Mouse (Mus musculus): Measurements from ENCODE around the gene Rpl34.

Gene Rpl34

GRCm38 (mm10) chr3:130714775-130715568 lies 15.2 kb downstream of the Rpl34 start:
- DNase-seq (ENCODE audit: low spot score in 2 of 2): peak; percentile 43 to 60

- DNase-seq (ENCODE audit: low spot score in 2 of 2): no peak
Observed at GRCm38 (mm10) chr3:130712891-130713290, 17.3 kb downstream of the Rpl34 start.

- no peak for DNase-seq (ENCODE audit: low spot score in 2 of 2)
Observed at GRCm38 (mm10) chr3:130710103-130710502, 20.1 kb downstream of the Rpl34 start.

GRCm38 (mm10) chr3:130708967-130709924 lies 21.0 kb downstream of the Rpl34 start, which contains the start of gene Ostc:
Gene Ostc (minus strand): TSS chr3:130709444.
- peak; percentile 85 to 90 for DNase-seq (ENCODE audit: low spot score in 2 of 2)

GRCm38 (mm10) chr3:130708529-130708928 lies 21.7 kb downstream of the Rpl34 start:
- no peak for DNase-seq (ENCODE audit: low spot score in 2 of 2)

GRCm38 (mm10) chr3:130702289-130702688 lies 27.9 kb downstream of the Rpl34 start:
- DNase-seq (ENCODE audit: low spot score in 2 of 2): no peak

GRCm38 (mm10) chr3:130697622-130698021 lies 32.6 kb downstream of the Rpl34 start:
- no peak for DNase-seq (ENCODE audit: low spot score in 2 of 2)

GRCm38 (mm10) chr3:130694705-130695104 lies 35.5 kb downstream of the Rpl34 start:
- no peak for DNase-seq (ENCODE audit: low spot score in 2 of 2)

GRCm38 (mm10) chr3:130694041-130694593 lies 36.1 kb downstream of the Rpl34 start:
- no peak for DNase-seq (ENCODE audit: low spot score in 2 of 2)

- no peak for DNase-seq (ENCODE audit: low spot score in 2 of 2)
Observed at GRCm38 (mm10) chr3:130691596-130692170, 38.5 kb downstream of the Rpl34 start.

- no peak for DNase-seq (ENCODE audit: low spot score in 2 of 2)
Observed at GRCm38 (mm10) chr3:130690834-130691595, 39.2 kb downstream of the Rpl34 start.

- peak; percentile 83 to 88 for DNase-seq (ENCODE audit: low spot score in 2 of 2)
Observed at GRCm38 (mm10) chr3:130689630-130690029, 40.6 kb downstream of the Rpl34 start.

GRCm38 (mm10) chr3:130687051-130687450 lies 43.1 kb downstream of the Rpl34 start:
- no peak for DNase-seq (ENCODE audit: low spot score in 2 of 2)

- DNase-seq (ENCODE audit: low spot score in 2 of 2): no peak
Observed at GRCm38 (mm10) chr3:130685014-130685366, 45.2 kb downstream of the Rpl34 start.

GRCm38 (mm10) chr3:130684276-130685013 lies 45.8 kb downstream of the Rpl34 start:
- no peak for DNase-seq (ENCODE audit: low spot score in 2 of 2)

- no peak for DNase-seq (ENCODE audit: low spot score in 2 of 2)
Observed at GRCm38 (mm10) chr3:130683836-130684235, 46.4 kb downstream of the Rpl34 start.

- DNase-seq (ENCODE audit: low spot score in 2 of 2): no peak
Observed at GRCm38 (mm10) chr3:130682183-130682582, 48.0 kb downstream of the Rpl34 start.

- no peak for DNase-seq (ENCODE audit: low spot score in 2 of 2)
Observed at GRCm38 (mm10) chr3:130681226-130681625, 49.0 kb downstream of the Rpl34 start.

- no peak for DNase-seq (ENCODE audit: low spot score in 2 of 2)
Observed at GRCm38 (mm10) chr3:130677671-130678460, 52.3 kb downstream of the Rpl34 start.

All from cerebellum, postnatal 4 days (tissue).